Mouse (Mus musculus) midbrain, embryonic 16.5 days (tissue): Measurements from ENCODE around the gene Piwil1. TPM values are rescaled to one million over a fixed set of nuclear protein-coding genes. Genes with fewer than 3 reads are reported as not detected.

ENCODE experiments used
- ATAC-seq: fragments of 200-750 bp; cut with Nextera tagmentation; 2 replicates; pipeline ENCODE4 v1.8.0; 2017; ENCODE audit warnings: moderate TSS enrichment
- H3K27ac ChIP-seq: fragments of 300-500 bp; sonication (generic); 2 replicates; pipeline ENCODE4 v1.5.1; 2014; ENCODE audit warnings: mild to moderate bottlenecking, low read length, mixed read lengths
- H3K27me3 ChIP-seq: fragments of 300-500 bp; sonication (generic); 2 replicates; pipeline ENCODE4 v1.6.1; 2014; ENCODE audit warnings: low read depth, low read length, mixed read lengths; ENCODE audit not compliant: control insufficient read depth, insufficient read depth
- H3K36me3 ChIP-seq: fragments of 300-500 bp; sonication (generic); 2 replicates; pipeline ENCODE4 v1.6.1; 2014; ENCODE audit warnings: mild to moderate bottlenecking, low read length, moderate library complexity, mixed read lengths; ENCODE audit not compliant: control insufficient read depth, insufficient read depth
- H3K4me1 ChIP-seq: fragments of 300-500 bp; sonication (generic); 2 replicates; pipeline ENCODE4 v1.6.1; 2014; ENCODE audit warnings: mild to moderate bottlenecking, low read length, mixed read lengths; ENCODE audit not compliant: control insufficient read depth, insufficient read depth
- H3K4me2 ChIP-seq: fragments of 300-500 bp; sonication (generic); 2 replicates; pipeline ENCODE4 v1.6.1; 2014; ENCODE audit warnings: mild to moderate bottlenecking, low read length, mixed read lengths
- H3K4me3 ChIP-seq: fragments of 300-500 bp; sonication (generic); 2 replicates; pipeline ENCODE4 v1.5.1; 2014; ENCODE audit warnings: low read depth, mild to moderate bottlenecking, low read length, moderate library complexity, mixed read lengths
- H3K9ac ChIP-seq: fragments of 300-500 bp; sonication (generic); 2 replicates; pipeline ENCODE4 v1.6.1; 2014; ENCODE audit warnings: low read depth, low read length, mixed read lengths
- H3K9me3 ChIP-seq: fragments of 300-500 bp; sonication (generic); replicated peaks from 2 replicates; pipeline ENCODE4 v1.6.1; 2014; ENCODE audit warnings: mild to moderate bottlenecking, low read length, mixed read lengths; ENCODE audit not compliant: control insufficient read depth, poor library complexity, severe bottlenecking
- WGBS: fragments of 180-500 bp; shearing (Covaris S2); extraction: QIAGEN DNeasy Blood & Tissue Kit; methylation state at CpG from one replicate; pipeline ENCODE4 v1.1.7; 2014; 5-methylcytosine and 5-hydroxymethylcytosine counted together
- polyA plus RNA-seq: library from polyadenylated mRNA; unstranded; fragments of >200 nt; fragmentation: Nextera tagmentation; extraction: Ambion mirVana; gene quantifications from 2 replicates; pipeline ENCODE4 v1.2.1, GENCODE M21; 2015

Piwil1 gene
- polyA plus RNA-seq, 1 experiment from 2014 or later: 0.28 TPM

DNA sequence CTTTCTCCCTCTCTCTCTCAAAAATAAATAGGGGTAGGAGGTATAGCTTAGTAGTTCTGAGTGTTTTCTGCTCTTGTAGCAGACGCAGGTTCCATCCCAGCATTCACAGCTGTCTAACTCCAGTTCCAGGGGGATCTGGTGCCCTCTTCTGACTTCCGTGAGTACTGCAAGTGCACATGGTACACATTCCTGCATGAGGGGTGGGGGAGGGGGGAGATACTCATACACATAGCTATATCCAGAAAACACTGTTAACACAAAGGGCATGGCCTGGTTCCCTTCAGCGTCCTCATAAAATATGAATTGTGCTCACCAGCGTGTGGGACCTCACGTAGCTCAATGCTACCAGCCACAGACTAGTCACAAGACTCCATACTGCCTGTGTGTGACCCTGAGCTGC lies 27.0 kb downstream of the Piwil1 start:
- no peak overlapping the region for H3K9ac ChIP-seq
- H3K4me2 ChIP-seq: no peak overlapping the region
- no peak overlapping the region for H3K27ac ChIP-seq
- ATAC-seq: no peak
- H3K4me1 ChIP-seq: no peaks in the 10 kb centered on the region
- H3K9me3 ChIP-seq: no peaks in the 10 kb centered on the region
- no peaks in the 10 kb centered on the region for H3K36me3 ChIP-seq
- H3K27me3 ChIP-seq: no peaks in the 10 kb centered on the region
- H3K4me3 ChIP-seq: no peak overlapping the region
- 75% methylated on average over 5 of the region's 5 CpGs for WGBS

DNA sequence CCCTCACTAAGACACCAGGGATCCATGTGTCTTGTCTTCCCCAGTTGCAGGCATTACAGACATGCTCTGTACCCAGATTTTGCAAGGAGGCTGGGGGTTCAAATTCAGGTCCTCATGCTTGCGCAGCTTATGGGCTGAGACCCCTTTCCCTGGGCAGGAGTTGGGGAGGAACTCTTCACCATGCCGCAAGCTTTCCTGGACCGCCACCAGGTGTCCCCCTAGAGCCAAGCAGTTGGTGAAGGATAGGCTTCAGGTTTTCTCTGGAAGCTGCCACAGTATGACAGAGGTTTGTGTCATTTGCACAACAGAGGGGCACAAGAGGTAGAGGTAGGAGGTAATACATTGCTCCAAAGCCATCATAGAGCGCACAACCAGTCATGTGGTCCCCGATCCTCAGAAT lies 28.3 kb downstream of the Piwil1 start:
- H3K4me1 ChIP-seq: no peaks in the 10 kb centered on the region
- 44% methylated on average over 5 of the region's 5 CpGs for WGBS
- ATAC-seq: no peak
- no peak overlapping the region for H3K4me3 ChIP-seq
- no peaks in the 10 kb centered on the region for H3K27me3 ChIP-seq
- no peak overlapping the region for H3K4me2 ChIP-seq
- no peaks in the 10 kb centered on the region for H3K9me3 ChIP-seq
- H3K36me3 ChIP-seq: no peaks in the 10 kb centered on the region
- no peak overlapping the region for H3K27ac ChIP-seq
- no peak overlapping the region for H3K9ac ChIP-seq

DNA sequence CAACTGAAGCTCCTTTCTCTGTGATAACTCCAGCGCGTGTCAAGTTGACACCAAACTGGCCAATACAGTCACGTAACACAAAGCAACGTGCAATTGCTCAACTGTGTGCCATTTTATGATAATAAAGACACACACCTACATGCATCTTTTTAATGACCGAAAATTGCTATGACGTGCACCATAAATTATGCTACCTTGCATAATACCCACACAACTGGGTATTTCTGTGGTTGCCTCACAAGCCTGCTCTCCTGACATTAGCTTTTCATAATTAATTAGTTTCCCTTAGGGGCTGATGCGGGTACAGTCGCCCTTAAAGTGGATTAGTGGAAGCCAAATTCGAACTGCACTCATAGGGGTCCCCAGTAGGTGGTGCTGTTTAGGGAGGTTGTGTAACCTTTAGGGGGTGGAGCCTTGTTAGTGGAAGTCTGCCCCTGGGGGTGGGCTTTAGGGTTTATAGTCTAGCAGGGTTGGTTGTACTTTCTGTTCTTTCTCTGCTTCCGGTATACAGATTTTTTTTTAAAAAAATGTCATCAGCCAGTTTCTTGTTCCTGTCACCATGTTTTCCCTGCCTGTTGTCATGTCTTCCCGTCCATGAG lies 30.2 kb downstream of the Piwil1 start:
- H3K4me1 ChIP-seq: no peaks in the 10 kb centered on the region
- WGBS: 66% methylated on average over 11 of the region's 11 CpGs

DNA sequence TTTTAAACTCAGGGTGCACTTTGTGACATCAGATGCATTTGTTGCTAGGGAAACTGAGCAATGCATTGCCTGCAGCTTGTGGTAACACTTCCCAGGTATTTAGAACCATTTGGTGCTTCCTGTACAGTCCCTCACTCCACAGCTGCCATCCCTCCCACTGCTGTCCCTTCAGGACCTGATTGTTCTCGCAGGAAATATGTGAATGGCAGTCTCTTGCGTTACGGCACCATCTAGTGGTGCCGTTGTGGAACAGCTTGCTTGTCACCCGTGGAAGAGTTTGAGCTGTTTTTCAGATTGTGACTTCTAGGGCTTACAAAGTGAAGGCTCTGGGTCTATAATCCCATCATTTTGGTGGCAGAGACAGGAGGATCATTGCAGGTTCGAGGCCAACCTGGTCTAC lies 31.6 kb downstream of the Piwil1 start:
- 0 out of 2 replicates have a peak, but pooled peaks have one; percentile 56 for ATAC-seq
- Histone ChIP-seq H3K9ac (no peak overlapping the region), H3K9me3 (no peaks in the 10 kb centered on the region), H3K27me3 (no peaks in the 10 kb centered on the region), H3K4me3 (no peak overlapping the region), H3K4me1 (peaks cover under 1% of the 10 kb centered on the region; the same call in 1 of the 2 replicates), H3K36me3 (no peaks in the 10 kb centered on the region), H3K27ac (no peak overlapping the region), H3K4me2 (no peak overlapping the region)
- 6% methylated on average over 6 of the region's 6 CpGs for WGBS

More for the DNA sequence above, 30.2 kb downstream of the Piwil1 start:
- ATAC-seq: no peak
- H3K9ac ChIP-seq: no peak overlapping the region
- H3K4me3 ChIP-seq: no peak overlapping the region
- no peaks in the 10 kb centered on the region for H3K27me3 ChIP-seq
- no peak overlapping the region for H3K27ac ChIP-seq
- no peak overlapping the region for H3K4me2 ChIP-seq
- no peaks in the 10 kb centered on the region for H3K36me3 ChIP-seq
- H3K9me3 ChIP-seq: no peaks in the 10 kb centered on the region

DNA sequence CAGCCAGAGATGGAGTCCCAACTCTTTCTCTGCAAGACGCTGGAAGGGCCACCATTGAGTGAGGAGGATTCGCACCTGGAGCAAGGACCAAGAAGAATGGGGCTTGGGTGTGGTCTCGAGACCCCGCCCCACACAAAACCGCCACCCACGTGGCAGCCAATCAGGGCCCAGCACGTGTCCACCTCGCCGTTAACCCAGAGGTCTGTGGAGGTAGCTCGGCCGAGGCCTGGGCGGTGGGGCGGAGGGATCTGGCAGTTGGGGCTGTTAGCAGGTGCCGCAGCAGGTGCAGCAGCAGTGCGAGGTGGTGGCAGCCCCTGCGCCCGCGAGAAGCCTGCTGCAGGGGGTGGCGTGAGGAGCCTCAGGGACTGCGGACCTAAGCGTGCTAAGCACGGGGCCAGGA lies 33.6 kb downstream of the Piwil1 start:
- Histone ChIP-seq H3K4me1 (peaks cover 9% of the 10 kb centered on the region), H3K9me3 (no peaks in the 10 kb centered on the region), H3K4me2 (no peak overlapping the region), H3K27ac (no peak overlapping the region), H3K4me3 (no peak overlapping the region), H3K9ac (no peak overlapping the region), H3K27me3 (no peaks in the 10 kb centered on the region; the same call in 1 of the 2 replicates), H3K36me3 (no peaks in the 10 kb centered on the region)
- 84% methylated on average over 22 of the region's 22 CpGs for WGBS
- no peak for ATAC-seq

DNA sequence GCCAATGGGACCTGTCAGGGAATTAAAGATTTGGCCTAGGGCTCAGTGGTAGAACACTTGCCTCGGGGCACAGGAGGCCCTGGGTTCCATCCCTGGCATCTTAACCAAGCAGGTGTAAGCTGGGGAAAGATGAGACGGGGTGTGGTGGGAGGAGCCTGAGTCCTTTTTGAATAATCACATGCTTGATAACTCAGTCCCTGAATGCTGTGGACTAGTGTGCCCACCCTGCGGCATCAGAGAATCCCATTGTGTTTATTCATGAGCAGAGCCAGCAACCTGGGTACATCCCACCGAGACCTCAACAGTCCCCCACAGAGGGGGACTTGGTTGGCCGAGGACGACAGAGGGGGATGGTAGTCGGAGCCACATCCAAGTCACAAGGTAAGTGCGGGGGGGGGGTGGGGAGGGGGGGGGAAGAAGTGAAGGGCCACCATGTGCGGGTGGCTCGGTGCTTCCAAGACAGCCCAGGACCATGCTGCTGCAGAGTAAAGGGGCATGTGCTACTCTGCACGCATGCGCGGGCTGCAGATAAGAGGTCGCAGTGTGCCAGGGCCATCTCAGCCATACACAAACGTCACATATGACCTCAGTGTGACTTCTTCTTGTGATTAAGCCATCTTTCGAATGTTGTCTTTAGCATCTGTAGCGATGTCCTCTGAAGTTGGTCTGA lies 37.0 kb downstream of the Piwil1 start:
- Histone ChIP-seq H3K4me3 (peak overlapping the region; percentile 16), H3K27me3 (no peaks in the 10 kb centered on the region; the same call in 1 of the 2 replicates), H3K4me1 (peaks cover 9% of the 10 kb centered on the region), H3K9me3 (no peaks in the 10 kb centered on the region), H3K27ac (no peak overlapping the region), H3K9ac (no peak overlapping the region), H3K36me3 (no peaks in the 10 kb centered on the region), H3K4me2 (peak overlapping the region; percentile 50)
- 15% methylated on average over 16 of the region's 17 CpGs for WGBS
- peak; percentile 71; the same call in 1 of the 2 replicates for ATAC-seq

DNA sequence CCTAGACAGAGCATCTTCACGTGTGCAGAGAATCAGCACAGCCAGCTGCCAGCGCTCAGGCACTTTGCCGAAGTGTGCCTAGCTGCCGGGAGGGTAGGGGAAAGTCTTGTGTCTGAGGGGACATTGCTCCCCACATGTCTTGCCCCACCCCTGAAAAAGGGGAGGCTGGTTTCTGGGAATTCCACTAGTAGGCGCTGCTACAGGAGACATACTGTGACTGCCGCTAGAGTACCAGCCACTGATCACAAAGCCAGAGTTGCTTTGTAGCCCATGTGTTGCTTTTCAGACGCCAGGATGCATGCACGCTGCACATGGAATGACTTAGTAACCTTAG lies 37.5 kb downstream of the Piwil1 start:
- ATAC-seq: no peak
- H3K4me2 ChIP-seq: peak overlapping the region; percentile 50
- no peaks in the 10 kb centered on the region for H3K9me3 ChIP-seq
- no peak overlapping the region for H3K27ac ChIP-seq
- H3K4me3 ChIP-seq: peak overlapping the region; percentile 16
- peaks cover 9% of the 10 kb centered on the region for H3K4me1 ChIP-seq
- H3K36me3 ChIP-seq: no peaks in the 10 kb centered on the region
- H3K27me3 ChIP-seq: no peaks in the 10 kb centered on the region; the same call in 1 of the 2 replicates
- no peak overlapping the region for H3K9ac ChIP-seq
- 18% methylated on average over 8 of the region's 8 CpGs for WGBS

DNA sequence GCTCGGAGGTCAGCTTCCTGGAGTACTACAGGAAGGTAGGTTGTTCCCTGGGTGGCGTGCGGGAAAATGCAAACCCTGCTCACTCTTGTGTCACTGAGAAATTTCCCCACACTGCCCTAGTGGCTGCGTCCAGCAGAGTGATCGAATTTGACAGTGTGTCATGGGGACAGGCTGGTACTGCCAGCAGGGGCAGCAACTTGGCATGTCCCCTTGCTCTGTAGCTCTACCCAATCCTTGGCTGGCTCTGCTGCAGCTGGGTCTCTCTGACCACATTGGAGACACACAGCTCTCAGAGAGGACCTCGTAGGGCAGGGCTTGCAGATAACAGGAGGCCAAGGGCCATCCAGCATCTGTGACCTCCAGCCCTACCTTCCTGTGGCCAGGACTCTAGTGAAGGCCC lies 42.0 kb downstream of the Piwil1 start:
- Histone ChIP-seq H3K27ac (no peak overlapping the region), H3K36me3 (no peaks in the 10 kb centered on the region), H3K27me3 (no peaks in the 10 kb centered on the region; the same call in 1 of the 2 replicates), H3K4me2 (no peak overlapping the region), H3K4me1 (peaks cover 5% of the 10 kb centered on the region; the same call in 1 of the 2 replicates), H3K9ac (no peak overlapping the region), H3K4me3 (no peak overlapping the region), H3K9me3 (no peaks in the 10 kb centered on the region)
- no peak for ATAC-seq
- WGBS: 94% methylated on average over 6 of the region's 6 CpGs

DNA sequence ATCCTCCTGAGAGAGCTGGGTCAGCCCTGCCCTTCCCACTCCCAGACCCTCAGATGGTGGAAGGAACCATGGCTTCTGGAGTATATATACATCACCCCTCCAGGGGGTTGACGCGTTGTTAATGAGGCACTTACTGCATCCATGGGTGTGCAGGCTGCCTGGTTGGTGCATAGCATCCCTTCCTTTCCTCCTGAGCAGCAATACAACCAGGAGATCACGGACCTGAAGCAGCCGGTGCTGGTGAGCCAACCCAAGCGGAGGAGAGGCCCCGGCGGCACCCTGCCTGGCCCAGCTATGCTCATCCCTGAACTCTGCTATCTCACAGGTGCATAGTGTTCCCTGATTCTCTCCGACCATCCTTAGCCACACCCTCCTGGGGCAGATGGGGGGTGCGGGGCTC lies 42.9 kb downstream of the Piwil1 start:
- no peak overlapping the region for H3K4me2 ChIP-seq
- H3K36me3 ChIP-seq: no peaks in the 10 kb centered on the region
- WGBS: 86% methylated on average over 9 of the region's 9 CpGs
- no peak overlapping the region for H3K27ac ChIP-seq
- ATAC-seq: no peak
- H3K9me3 ChIP-seq: no peaks in the 10 kb centered on the region
- H3K4me1 ChIP-seq: no peaks in the 10 kb centered on the region
- H3K4me3 ChIP-seq: no peak overlapping the region
- no peaks in the 10 kb centered on the region; the same call in 1 of the 2 replicates for H3K27me3 ChIP-seq
- H3K9ac ChIP-seq: no peak overlapping the region
